Mouse (Mus musculus): ENCODE results near the gene Klrb1a.
"Not testable (repeated sequence)": the region's sequence is repeated elsewhere in the genome, so short reads cannot be mapped to it uniquely, and the experiment has no call there.

GRCm38 (mm10) chr6:128630912-128631905, 7.9 kb upstream of the Klrb1a start:
- TF ChIP-seq CTCF (conservative IDR thresholded peaks at IDR 0.05; ENCODE audit: low read length); NANOG (IDR thresholded peaks at IDR 0.05; ENCODE audit: borderline replicate concordance, low read length); POU5F1 (IDR thresholded peaks at IDR 0.05; ENCODE audit: borderline replicate concordance, low read length): not testable (repeated sequence)
